Mouse (Mus musculus): ENCODE data around the gene Phf19. TPM values are rescaled to one million over a fixed set of nuclear protein-coding genes. Genes with fewer than 3 reads are reported as not detected.

The Phf19 gene
- polyA plus RNA-seq, 1 experiment from 2014 or later = 6.7 TPM

- H3K27me3 ChIP-seq (replicated peaks; ENCODE audit: control insufficient read depth, insufficient read depth, low read length) = no peaks in the 10 kb centered on the region
- no peak for ATAC-seq
- H3K4me3 ChIP-seq (ENCODE audit: low read length) = no peak overlapping the region
- peak overlapping the region; percentile 58 for H3K27ac ChIP-seq (ENCODE audit: low read length)
- WGBS = 65% methylated on average over 4 of the region's 4 CpGs
- no peaks in the 10 kb centered on the region for H3K9me3 ChIP-seq (ENCODE audit: control insufficient read depth, low read length)
- no peak overlapping the region for H3K4me2 ChIP-seq (ENCODE audit: low read depth, low read length)
- no peaks in the 10 kb centered on the region for H3K36me3 ChIP-seq (ENCODE audit: control insufficient read depth, insufficient read depth, low read length)
- H3K9ac ChIP-seq (ENCODE audit: low read depth, low read length) = no peak overlapping the region
- H3K4me1 ChIP-seq (ENCODE audit: control insufficient read depth, insufficient read depth, low read length) = peaks cover 9% of the 10 kb centered on the region
Observed at GRCm38 (mm10) chr2:34903652-34904405, 10.0 kb downstream of the Phf19 start.

GRCm38 (mm10) chr2:34903191-34903590 is 10.6 kb downstream of the Phf19 start:
- Histone ChIP-seq H3K4me3 (ENCODE audit: low read length) (no peak overlapping the region), H3K4me2 (ENCODE audit: low read depth, low read length) (no peak overlapping the region), H3K9me3 (ENCODE audit: control insufficient read depth, low read length) (no peaks in the 10 kb centered on the region), H3K27me3 (replicated peaks; ENCODE audit: control insufficient read depth, insufficient read depth, low read length) (no peaks in the 10 kb centered on the region), H3K36me3 (ENCODE audit: control insufficient read depth, insufficient read depth, low read length) (no peaks in the 10 kb centered on the region), H3K9ac (ENCODE audit: low read depth, low read length) (no peak overlapping the region), H3K4me1 (ENCODE audit: control insufficient read depth, insufficient read depth, low read length) (peaks cover 9% of the 10 kb centered on the region), H3K27ac (ENCODE audit: low read length) (no peak overlapping the region)
- ATAC-seq = no peak
- 88% methylated on average over 7 of the region's 7 CpGs for WGBS

- Histone ChIP-seq H3K27me3 (replicated peaks; ENCODE audit: control insufficient read depth, insufficient read depth, low read length) (no peaks in the 10 kb centered on the region), H3K4me2 (ENCODE audit: low read depth, low read length) (no peak overlapping the region), H3K4me3 (ENCODE audit: low read length) (no peak overlapping the region), H3K27ac (ENCODE audit: low read length) (no peak overlapping the region), H3K36me3 (ENCODE audit: control insufficient read depth, insufficient read depth, low read length) (no peaks in the 10 kb centered on the region), H3K9me3 (ENCODE audit: control insufficient read depth, low read length) (no peaks in the 10 kb centered on the region), H3K4me1 (ENCODE audit: control insufficient read depth, insufficient read depth, low read length) (peaks cover 9% of the 10 kb centered on the region), H3K9ac (ENCODE audit: low read depth, low read length) (no peak overlapping the region)
- ATAC-seq = no peak
- 88% methylated on average over 6 of the region's 6 CpGs for WGBS
Observed at GRCm38 (mm10) chr2:34902731-34903130, 11.1 kb downstream of the Phf19 start.

- H3K36me3 ChIP-seq (ENCODE audit: control insufficient read depth, insufficient read depth, low read length) = no peaks in the 10 kb centered on the region
- 85% methylated on average over 4 of the region's 4 CpGs for WGBS
Observed at GRCm38 (mm10) chr2:34901726-34902125, 12.1 kb downstream of the Phf19 start.

GRCm38 (mm10) chr2:34900412-34900811 is 13.4 kb downstream of the Phf19 start:
- WGBS = 86% methylated on average over 1 of the region's 1 CpGs
- Histone ChIP-seq H3K4me2 (ENCODE audit: low read depth, low read length) (no peak overlapping the region), H3K36me3 (ENCODE audit: control insufficient read depth, insufficient read depth, low read length) (no peaks in the 10 kb centered on the region), H3K27ac (ENCODE audit: low read length) (no peak overlapping the region), H3K4me3 (ENCODE audit: low read length) (no peak overlapping the region), H3K9me3 (ENCODE audit: control insufficient read depth, low read length) (no peaks in the 10 kb centered on the region), H3K27me3 (replicated peaks; ENCODE audit: control insufficient read depth, insufficient read depth, low read length) (no peaks in the 10 kb centered on the region), H3K9ac (ENCODE audit: low read depth, low read length) (no peak overlapping the region), H3K4me1 (ENCODE audit: control insufficient read depth, insufficient read depth, low read length) (peaks cover 8% of the 10 kb centered on the region)
- ATAC-seq = no peak

More at GRCm38 (mm10) chr2:34901726-34902125, 12.1 kb downstream of the Phf19 start:
- H3K27me3 ChIP-seq (replicated peaks; ENCODE audit: control insufficient read depth, insufficient read depth, low read length) = no peaks in the 10 kb centered on the region
- no peak overlapping the region for H3K27ac ChIP-seq (ENCODE audit: low read length)
- H3K9me3 ChIP-seq (ENCODE audit: control insufficient read depth, low read length) = no peaks in the 10 kb centered on the region
- H3K4me1 ChIP-seq (ENCODE audit: control insufficient read depth, insufficient read depth, low read length) = peaks cover 9% of the 10 kb centered on the region
- no peak for ATAC-seq
- H3K9ac ChIP-seq (ENCODE audit: low read depth, low read length) = no peak overlapping the region
- no peak overlapping the region for H3K4me3 ChIP-seq (ENCODE audit: low read length)
- no peak overlapping the region for H3K4me2 ChIP-seq (ENCODE audit: low read depth, low read length)

- no peak overlapping the region for H3K27ac ChIP-seq (ENCODE audit: low read length)
- no peaks in the 10 kb centered on the region for H3K27me3 ChIP-seq (replicated peaks; ENCODE audit: control insufficient read depth, insufficient read depth, low read length)
- peaks cover 7% of the 10 kb centered on the region for H3K4me1 ChIP-seq (ENCODE audit: control insufficient read depth, insufficient read depth, low read length)
- WGBS = 87% methylated on average over 11 of the region's 11 CpGs
- H3K4me2 ChIP-seq (ENCODE audit: low read depth, low read length) = no peak overlapping the region
- H3K9ac ChIP-seq (ENCODE audit: low read depth, low read length) = no peak overlapping the region
- no peaks in the 10 kb centered on the region for H3K9me3 ChIP-seq (ENCODE audit: control insufficient read depth, low read length)
- H3K36me3 ChIP-seq (ENCODE audit: control insufficient read depth, insufficient read depth, low read length) = no peaks in the 10 kb centered on the region
- no peak overlapping the region for H3K4me3 ChIP-seq (ENCODE audit: low read length)
- no peak for ATAC-seq
Observed at GRCm38 (mm10) chr2:34899682-34900081, 14.1 kb downstream of the Phf19 start.

GRCm38 (mm10) chr2:34897820-34898219 is 16.0 kb downstream of the Phf19 start:
- no peaks in the 10 kb centered on the region for H3K27me3 ChIP-seq (replicated peaks; ENCODE audit: control insufficient read depth, insufficient read depth, low read length)
- no peak overlapping the region for H3K27ac ChIP-seq (ENCODE audit: low read length)
- H3K4me1 ChIP-seq (ENCODE audit: control insufficient read depth, insufficient read depth, low read length) = no peaks in the 10 kb centered on the region
- no peak overlapping the region for H3K4me2 ChIP-seq (ENCODE audit: low read depth, low read length)
- no peak overlapping the region for H3K9ac ChIP-seq (ENCODE audit: low read depth, low read length)
- no peaks in the 10 kb centered on the region for H3K36me3 ChIP-seq (ENCODE audit: control insufficient read depth, insufficient read depth, low read length)
- 25% methylated on average over 10 of the region's 10 CpGs for WGBS
- H3K4me3 ChIP-seq (ENCODE audit: low read length) = no peak overlapping the region
- peak; percentile 63; the same call in 1 of the 2 replicates for ATAC-seq
- no peaks in the 10 kb centered on the region for H3K9me3 ChIP-seq (ENCODE audit: control insufficient read depth, low read length)

GRCm38 (mm10) chr2:34896821-34897460 is 16.9 kb downstream of the Phf19 start:
- Histone ChIP-seq H3K36me3 (ENCODE audit: control insufficient read depth, insufficient read depth, low read length) (no peaks in the 10 kb centered on the region), H3K4me1 (ENCODE audit: control insufficient read depth, insufficient read depth, low read length) (no peaks in the 10 kb centered on the region), H3K9ac (ENCODE audit: low read depth, low read length) (no peak overlapping the region), H3K27me3 (replicated peaks; ENCODE audit: control insufficient read depth, insufficient read depth, low read length) (no peaks in the 10 kb centered on the region), H3K9me3 (ENCODE audit: control insufficient read depth, low read length) (no peaks in the 10 kb centered on the region), H3K4me2 (ENCODE audit: low read depth, low read length) (no peak overlapping the region), H3K27ac (ENCODE audit: low read length) (no peak overlapping the region), H3K4me3 (ENCODE audit: low read length) (no peak overlapping the region)
- ATAC-seq = no peak
- 88% methylated on average over 17 of the region's 17 CpGs for WGBS

- Histone ChIP-seq H3K4me2 (ENCODE audit: low read depth, low read length) (no peak overlapping the region), H3K9me3 (ENCODE audit: control insufficient read depth, low read length) (no peaks in the 10 kb centered on the region), H3K27me3 (replicated peaks; ENCODE audit: control insufficient read depth, insufficient read depth, low read length) (no peaks in the 10 kb centered on the region), H3K9ac (ENCODE audit: low read depth, low read length) (no peak overlapping the region), H3K4me1 (ENCODE audit: control insufficient read depth, insufficient read depth, low read length) (no peaks in the 10 kb centered on the region), H3K36me3 (ENCODE audit: control insufficient read depth, insufficient read depth, low read length) (no peaks in the 10 kb centered on the region), H3K27ac (ENCODE audit: low read length) (no peak overlapping the region), H3K4me3 (ENCODE audit: low read length) (no peak overlapping the region)
- whole genome bisulfite sequencing = 85% methylated on average over 19 of the region's 19 CpGs
- no peak for ATAC-seq
Observed at GRCm38 (mm10) chr2:34895503-34896113, 18.2 kb downstream of the Phf19 start.

Measured in intestine, embryonic 16.5 days (tissue).